Mouse (Mus musculus) duodenum, adult 2 months (tissue): Measurements from ENCODE around the gene Snx1. TPM values are rescaled to one million over a fixed set of nuclear protein-coding genes. Genes with fewer than 3 reads are reported as not detected.

Source experiments
- polyA plus RNA-seq: library from polyadenylated mRNA; depleted of rRNA; stranded (reverse); fragments of >200 nt; gene quantifications from 2 replicates; pipeline ENCODE4 v1.2.3, GENCODE M21; 2012; ENCODE audit warnings: low replicate concordance; rRNA removed

Gene Snx1
- polyA plus RNA-seq, result 29.3 and 47.8 TPM in 2 replicates

DNA sequence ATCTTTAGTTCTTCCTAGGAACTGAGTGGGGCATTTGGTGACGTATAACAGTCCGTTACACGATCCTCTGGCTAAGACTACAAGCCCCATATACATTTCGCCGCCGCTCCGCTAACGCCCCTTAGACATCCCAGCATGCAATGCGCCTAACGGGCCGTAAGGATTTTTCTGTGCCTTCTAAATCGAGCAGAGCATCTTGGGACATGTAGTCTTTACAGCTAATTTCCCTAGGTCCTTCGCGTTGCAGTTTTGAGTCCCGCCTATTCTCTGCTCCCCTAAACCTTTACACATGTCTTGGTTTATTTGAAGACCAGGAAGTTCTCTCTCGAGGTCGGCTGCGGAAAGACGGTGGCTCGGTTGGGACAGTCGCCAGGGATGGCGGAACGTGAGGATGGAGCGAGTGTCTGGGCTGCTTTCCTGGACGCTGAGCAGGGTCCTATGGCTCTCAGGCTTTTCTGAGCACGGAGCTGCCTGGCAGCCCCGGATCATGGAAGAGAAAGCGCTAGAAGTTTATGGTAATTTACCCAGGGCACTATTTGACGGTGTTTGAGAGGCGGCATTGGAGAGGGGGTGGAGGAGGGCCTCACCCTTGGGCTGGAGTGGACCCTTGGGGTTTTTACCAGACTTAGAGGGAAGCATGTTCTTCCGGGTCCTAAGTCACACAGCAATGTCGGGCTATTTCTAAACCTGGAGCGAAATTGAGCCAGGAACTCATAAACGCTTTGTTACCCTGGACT, at the start of gene Snx1, which contains the start of gene Ciao2a:
TSS of gene Snx1 (minus strand) at position 132 of the 737 bp plus-strand sequence.
TSS of gene Ciao2a (plus strand) at position 156 of the 737 bp plus-strand sequence.

DNA sequence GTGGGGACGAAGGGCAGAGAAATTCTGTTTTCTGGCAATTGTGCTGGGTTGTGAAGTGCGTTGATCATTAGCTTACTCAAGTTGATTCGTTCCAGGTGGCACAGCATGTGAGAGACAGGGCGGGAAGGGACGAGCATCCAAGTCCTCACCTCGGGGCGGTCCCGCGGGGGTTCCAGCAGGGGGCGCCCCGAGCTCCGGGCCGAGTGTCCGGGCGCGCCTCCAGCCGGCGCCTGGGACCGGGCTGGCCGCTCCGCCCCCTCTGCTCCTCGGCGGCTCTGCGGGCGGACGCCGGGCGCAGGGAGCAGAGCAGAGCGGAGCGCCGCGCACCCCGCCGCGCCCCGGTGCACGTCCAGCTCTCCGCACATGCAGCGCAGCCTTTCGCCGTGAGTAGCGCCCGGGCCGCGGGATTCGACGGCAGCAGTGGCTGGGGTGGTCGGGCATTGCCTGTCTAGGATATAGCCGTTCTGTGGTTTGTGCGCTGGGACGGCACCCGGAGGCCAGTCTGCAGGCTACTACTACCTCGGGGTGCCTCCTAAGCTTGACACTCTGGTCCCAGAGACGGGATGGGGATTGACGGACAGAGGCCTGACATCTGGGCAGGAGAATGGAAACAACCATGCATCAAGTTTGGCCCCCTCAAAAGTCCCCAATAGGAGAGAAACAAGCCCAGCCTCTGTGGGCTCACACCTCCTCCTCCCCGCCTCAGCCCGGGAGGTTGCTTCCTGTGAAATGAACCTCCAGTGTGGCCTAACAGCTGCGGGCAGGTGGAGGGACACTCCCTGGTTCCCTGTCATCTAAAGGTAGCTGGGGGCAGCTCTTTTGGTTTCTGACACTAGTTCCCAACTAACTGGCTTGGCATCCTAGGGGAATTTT, 31.8 kb upstream of the Snx1 start, which contains the start of gene Dapk2:
TSS of gene Dapk2 (plus strand) at position 266 of the 873 bp plus-strand sequence.

DNA sequence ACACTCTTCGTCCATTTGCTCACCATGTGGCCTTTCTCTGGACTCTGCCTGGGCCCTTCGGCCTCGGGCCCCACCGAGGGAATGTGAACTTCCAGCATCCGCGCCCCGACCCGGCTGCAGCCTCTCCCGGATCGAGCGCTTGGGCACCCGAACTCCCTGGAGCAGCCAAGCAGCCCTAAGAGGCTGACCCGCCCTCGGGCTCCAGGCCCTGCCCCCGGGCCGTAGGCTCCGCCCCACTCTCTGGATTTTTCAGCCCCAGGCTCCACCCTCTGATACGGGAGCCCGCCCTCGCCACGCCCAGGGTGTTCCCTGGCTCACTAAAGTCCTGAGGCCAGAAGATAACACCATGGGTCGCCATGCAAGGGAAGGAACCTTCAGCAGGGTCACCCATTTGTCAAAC, 56.8 kb downstream of the Snx1 start, which contains the start of gene Snx22:
TSS of gene Snx22 (minus strand) at position 137 of the 400 bp plus-strand sequence.

DNA sequence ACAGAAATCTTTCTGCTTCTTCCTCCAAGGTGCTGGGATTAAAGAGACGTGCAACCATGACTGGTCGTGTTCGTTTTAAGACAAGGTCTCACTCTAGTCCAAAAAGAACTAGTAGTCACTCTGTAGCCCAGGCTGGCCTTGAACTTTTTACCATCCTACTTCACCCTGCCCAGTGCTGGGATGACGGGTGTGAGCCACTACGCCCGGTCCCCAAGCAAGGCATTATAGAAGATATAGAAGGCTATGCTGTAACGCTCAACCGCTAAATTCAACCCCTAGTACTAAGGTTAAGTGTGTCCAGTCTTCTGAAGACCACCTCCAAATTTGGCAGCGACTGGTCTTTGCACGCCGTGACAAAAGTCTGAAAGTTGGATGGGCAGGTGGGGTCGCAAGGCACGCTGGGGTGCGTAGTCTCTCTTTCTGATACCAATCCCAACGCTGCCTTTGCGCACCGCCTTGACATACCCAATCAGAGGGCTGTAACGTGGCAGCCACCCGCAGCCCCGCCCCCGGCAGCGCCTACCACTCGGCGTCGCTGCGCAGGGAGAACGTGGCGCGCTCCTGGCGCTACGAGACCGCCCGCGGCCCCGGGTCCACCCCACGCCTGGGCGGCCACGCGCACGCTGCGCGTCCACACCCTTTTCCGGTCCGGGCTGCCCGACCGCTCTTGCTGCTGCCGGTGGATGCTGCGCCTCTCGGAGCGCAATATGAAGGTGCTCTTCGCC, 66.6 kb downstream of the Snx1 start, which contains the start of gene Ppib:
TSS of gene Ppib (plus strand) at position 640 of the 725 bp plus-strand sequence.

Other genes starting within 250 kb of the Snx1 start
- gene Pclaf, start 236.3 kb downstream of the Snx1 start, polyA plus RNA-seq, result 0.91 and 0.92 TPM in 2 replicates
- gene Trip4, start 217.8 kb downstream of the Snx1 start, polyA plus RNA-seq, result 2.2 and 3.1 TPM in 2 replicates
- gene Csnk1g1, start 217.7 kb downstream of the Snx1 start, polyA plus RNA-seq, result 1.7 and 2.7 TPM in 2 replicates
- 109 and 110 TPM in 2 replicates for gene Ppib, start 66.4 kb downstream of the Snx1 start, polyA plus RNA-seq
- gene Snx22, start 56.9 kb downstream of the Snx1 start, polyA plus RNA-seq, result 0.21 and 0.82 TPM in 2 replicates
- gene Ciao2a, start within 50 bp of the Snx1 start, polyA plus RNA-seq, result 6.4 and 6.6 TPM in 2 replicates
- 5.4 and 11.6 TPM in 2 replicates for gene Dapk2, start 31.6 kb upstream of the Snx1 start, polyA plus RNA-seq
- 5.9 and 6.5 TPM in 2 replicates for gene Herc1, start 223.9 kb upstream of the Snx1 start, polyA plus RNA-seq